Mouse (Mus musculus) lung, embryonic 15.5 days (tissue): ENCODE measurements at regions not wholly inside any gene's neighbourhood (a gene's known extent, or its start where the extent isn't known, plus 50 kb on each side); places are given as distances from the start of the nearest gene placed in this dataset.

Source experiments
- ATAC-seq: fragments of 200-750 bp; cut with Nextera tagmentation; 2 replicates; pipeline ENCODE4 v1.8.0; 2017; ENCODE audit warnings: moderate number of reproducible peaks, borderline replicate concordance; ENCODE audit not compliant: low FRiP score, low TSS enrichment; ENCODE audit errors: extremely low read depth
- H3K27ac ChIP-seq: fragments of 300-500 bp; sonication (generic); 2 replicates; pipeline ENCODE4 v1.5.1; 2015; ENCODE audit warnings: moderate library complexity, mild to moderate bottlenecking, inconsistent platforms
- H3K27me3 ChIP-seq: fragments of 300-500 bp; sonication (generic); 2 replicates; pipeline ENCODE4 v1.6.1; 2015; ENCODE audit warnings: inconsistent platforms
- H3K36me3 ChIP-seq: fragments of 300-500 bp; sonication (generic); 2 replicates; pipeline ENCODE4 v1.6.1; 2015; ENCODE audit warnings: inconsistent platforms
- H3K4me1 ChIP-seq: fragments of 300-500 bp; sonication (generic); 2 replicates; pipeline ENCODE4 v1.6.1; 2015; ENCODE audit warnings: inconsistent platforms
- H3K4me2 ChIP-seq: fragments of 300-500 bp; sonication (generic); 2 replicates; pipeline ENCODE4 v1.6.1; 2015; ENCODE audit warnings: inconsistent platforms, mild to moderate bottlenecking, moderate library complexity
- H3K4me3 ChIP-seq: fragments of 300-500 bp; sonication (generic); 2 replicates; pipeline ENCODE4 v1.5.1; 2015; ENCODE audit warnings: mild to moderate bottlenecking, inconsistent platforms
- H3K9ac ChIP-seq: fragments of 300-500 bp; sonication (generic); 2 replicates; pipeline ENCODE4 v1.6.1; 2015; ENCODE audit warnings: inconsistent platforms
- H3K9me3 ChIP-seq: fragments of 300-500 bp; sonication (generic); 2 replicates; pipeline ENCODE4 v1.6.1; 2016; ENCODE audit warnings: inconsistent platforms
- WGBS: fragments of 180-500 bp; shearing (Covaris S2); methylation state at CpG from one replicate; pipeline ENCODE4 v1.1.7; 2015; 5-methylcytosine and 5-hydroxymethylcytosine counted together

- WGBS: 87% methylated on average over 5 of the region's 5 CpGs
- Histone ChIP-seq H3K27me3 (no peaks in the 10 kb centered on the region), H3K4me1 (no peaks in the 10 kb centered on the region), H3K4me2 (no peak overlapping the region), H3K36me3 (no peaks in the 10 kb centered on the region), H3K4me3 (no peak overlapping the region), H3K9ac (no peak overlapping the region), H3K9me3 (no peaks in the 10 kb centered on the region), H3K27ac (no peak overlapping the region)
- ATAC-seq: no peak
Observed at GRCm38 (mm10) chr11:112219046-112219720, 562.8 kb upstream of the Sox9 start.

- H3K27ac ChIP-seq: no peak overlapping the region
- WGBS: 56% methylated on average over 7 of the region's 7 CpGs
- no peaks in the 10 kb centered on the region for H3K9me3 ChIP-seq
Observed at GRCm38 (mm10) chr11:112234492-112235116, 547.4 kb upstream of the Sox9 start.

GRCm38 (mm10) chr11:112238960-112239884, 542.8 kb upstream of the Sox9 start:
- H3K4me2 ChIP-seq: no peak overlapping the region
- H3K36me3 ChIP-seq: no peaks in the 10 kb centered on the region
- no peak for ATAC-seq
- H3K27me3 ChIP-seq: no peaks in the 10 kb centered on the region
- WGBS: 51% methylated on average over 19 of the region's 19 CpGs
- no peak overlapping the region for H3K9ac ChIP-seq
- no peak overlapping the region for H3K27ac ChIP-seq
- H3K4me3 ChIP-seq: no peak overlapping the region
- H3K4me1 ChIP-seq: 0 out of 2 replicates have a peak, but pooled peaks cover 8% of the 10 kb centered on the region
- H3K9me3 ChIP-seq: no peaks in the 10 kb centered on the region

More at GRCm38 (mm10) chr11:112234492-112235116, 547.4 kb upstream of the Sox9 start:
- no peak; the same call in 1 of the 2 replicates for ATAC-seq
- H3K9ac ChIP-seq: no peak overlapping the region
- H3K36me3 ChIP-seq: no peaks in the 10 kb centered on the region
- H3K4me1 ChIP-seq: 0 out of 2 replicates have a peak, but pooled peaks cover 8% of the 10 kb centered on the region
- no peak overlapping the region for H3K4me3 ChIP-seq
- H3K4me2 ChIP-seq: no peak overlapping the region
- H3K27me3 ChIP-seq: no peaks in the 10 kb centered on the region

- no peaks in the 10 kb centered on the region; the same call in 1 of the 2 replicates for H3K27me3 ChIP-seq
- no peak overlapping the region for H3K4me3 ChIP-seq
- no peak overlapping the region for H3K27ac ChIP-seq
- 93% methylated on average over 1 of the region's 1 CpGs for WGBS
- no peaks in the 10 kb centered on the region for H3K4me1 ChIP-seq
- no peaks in the 10 kb centered on the region for H3K36me3 ChIP-seq
- no peak overlapping the region for H3K4me2 ChIP-seq
- H3K9me3 ChIP-seq: no peaks in the 10 kb centered on the region
- no peak overlapping the region for H3K9ac ChIP-seq
- no peak for ATAC-seq
Observed at GRCm38 (mm10) chr11:112252548-112252947, 529.5 kb upstream of the Sox9 start.

- no peak for ATAC-seq
- WGBS: 79% methylated on average over 3 of the region's 3 CpGs
Observed at GRCm38 (mm10) chr11:112253061-112253460, 529.0 kb upstream of the Sox9 start.

GRCm38 (mm10) chr11:112256326-112256725, 525.7 kb upstream of the Sox9 start:
- ATAC-seq: no peak
- Histone ChIP-seq H3K9ac (no peak overlapping the region), H3K27ac (no peak overlapping the region), H3K4me3 (no peak overlapping the region), H3K4me2 (no peak overlapping the region), H3K36me3 (no peaks in the 10 kb centered on the region), H3K4me1 (no peaks in the 10 kb centered on the region), H3K9me3 (no peaks in the 10 kb centered on the region), H3K27me3 (no peaks in the 10 kb centered on the region; the same call in 1 of the 2 replicates)
- 84% methylated on average over 7 of the region's 7 CpGs for WGBS

More at GRCm38 (mm10) chr11:112253061-112253460, 529.0 kb upstream of the Sox9 start:
- no peaks in the 10 kb centered on the region for H3K9me3 ChIP-seq
- H3K4me3 ChIP-seq: no peak overlapping the region
- no peak overlapping the region for H3K4me2 ChIP-seq
- H3K27me3 ChIP-seq: no peaks in the 10 kb centered on the region; the same call in 1 of the 2 replicates
- H3K4me1 ChIP-seq: no peaks in the 10 kb centered on the region
- H3K9ac ChIP-seq: no peak overlapping the region
- no peaks in the 10 kb centered on the region for H3K36me3 ChIP-seq
- H3K27ac ChIP-seq: no peak overlapping the region

GRCm38 (mm10) chr11:112264077-112264476, 517.9 kb upstream of the Sox9 start:
- Histone ChIP-seq H3K4me2 (no peak overlapping the region), H3K4me3 (no peak overlapping the region), H3K9ac (no peak overlapping the region), H3K36me3 (no peaks in the 10 kb centered on the region), H3K27me3 (no peaks in the 10 kb centered on the region), H3K9me3 (no peaks in the 10 kb centered on the region), H3K4me1 (no peaks in the 10 kb centered on the region), H3K27ac (no peak overlapping the region)
- ATAC-seq: no peak
- 72% methylated on average over 4 of the region's 4 CpGs for WGBS

- Histone ChIP-seq H3K36me3 (no peaks in the 10 kb centered on the region), H3K9me3 (no peaks in the 10 kb centered on the region), H3K4me1 (no peaks in the 10 kb centered on the region), H3K27ac (no peak overlapping the region), H3K4me3 (no peak overlapping the region), H3K4me2 (no peak overlapping the region), H3K9ac (no peak overlapping the region), H3K27me3 (no peaks in the 10 kb centered on the region)
- WGBS: 73% methylated on average over 5 of the region's 5 CpGs
- no peak for ATAC-seq
Observed at GRCm38 (mm10) chr11:112270911-112271310, 511.1 kb upstream of the Sox9 start.

- 93% methylated on average over 1 of the region's 1 CpGs for WGBS
- Histone ChIP-seq H3K27me3 (no peaks in the 10 kb centered on the region), H3K9ac (no peak overlapping the region), H3K4me1 (no peaks in the 10 kb centered on the region), H3K9me3 (no peaks in the 10 kb centered on the region), H3K36me3 (no peaks in the 10 kb centered on the region), H3K4me2 (no peak overlapping the region), H3K4me3 (no peak overlapping the region), H3K27ac (no peak overlapping the region)
- ATAC-seq: no peak
Observed at GRCm38 (mm10) chr11:112278566-112278965, 503.5 kb upstream of the Sox9 start.

- Histone ChIP-seq H3K4me1 (no peaks in the 10 kb centered on the region), H3K9me3 (no peaks in the 10 kb centered on the region), H3K9ac (no peak overlapping the region), H3K27me3 (no peaks in the 10 kb centered on the region), H3K4me3 (no peak overlapping the region), H3K4me2 (no peak overlapping the region), H3K36me3 (no peaks in the 10 kb centered on the region), H3K27ac (no peak overlapping the region)
- 71% methylated on average over 7 of the region's 7 CpGs for WGBS
- ATAC-seq: no peak
Observed at GRCm38 (mm10) chr11:112282911-112283310, 499.1 kb upstream of the Sox9 start.

GRCm38 (mm10) chr11:112298901-112299341, 483.1 kb upstream of the Sox9 start:
- Histone ChIP-seq H3K4me3 (no peak overlapping the region), H3K4me1 (no peaks in the 10 kb centered on the region), H3K27ac (no peak overlapping the region), H3K36me3 (no peaks in the 10 kb centered on the region), H3K9me3 (no peaks in the 10 kb centered on the region), H3K9ac (no peak overlapping the region), H3K27me3 (no peaks in the 10 kb centered on the region), H3K4me2 (no peak overlapping the region)
- no peak for ATAC-seq
- WGBS: 59% methylated on average over 5 of the region's 5 CpGs
